Mouse (Mus musculus): ENCODE results near the gene Cldn3. TPM values are rescaled to one million over a fixed set of nuclear protein-coding genes. Genes with fewer than 3 reads are reported as not detected.
A peak's percentile ranks its signal among the peaks of the same experiment; 100 is the strongest.
"Not testable (repeated sequence)": the region's sequence is repeated elsewhere in the genome, so short reads cannot be mapped to it uniquely, and the experiment has no call there.

Gene Cldn3
- 137 and 139 TPM in 2 replicates for polyA plus RNA-seq (2014; fragmentation: Nextera tagmentation; extraction: Ambion mirVana)

DNA sequence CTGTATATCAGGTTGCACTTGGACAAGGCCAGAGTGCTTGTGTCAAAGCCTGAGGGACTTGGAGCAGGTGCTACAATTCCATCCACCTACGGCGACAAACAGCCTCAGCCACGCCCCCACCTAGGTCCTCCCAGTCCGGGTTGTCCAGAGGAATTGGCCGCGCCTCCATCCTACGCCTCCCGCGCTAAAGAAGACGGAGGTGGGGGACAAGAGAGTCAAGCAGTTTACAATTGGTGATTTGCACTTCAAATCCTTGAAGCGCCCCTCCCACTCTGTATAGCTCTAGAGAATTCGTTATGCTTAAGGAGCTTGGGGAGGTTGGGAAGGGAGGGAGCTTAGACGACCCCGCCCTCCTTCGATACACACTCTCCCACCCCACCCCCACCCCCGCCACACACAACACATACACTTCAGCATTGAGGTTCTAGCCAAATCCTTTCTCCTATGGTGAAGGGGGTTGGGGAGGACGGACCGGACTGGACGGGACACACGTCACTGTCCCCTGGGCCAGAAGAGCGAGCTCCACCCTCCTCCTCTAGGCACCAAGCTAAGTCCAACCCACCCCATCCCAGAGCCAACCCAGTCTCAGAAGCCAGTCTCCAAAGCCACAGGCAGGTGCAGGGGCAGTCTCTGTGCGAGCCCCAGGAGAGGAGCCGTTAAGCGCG, at the start of gene Cldn3:
TSS of gene Cldn3 (plus strand) at position 582 of the 665 bp plus-strand sequence.
- peak within 1 kb of the TSS; percentile 52 for H3K4me3 ChIP-seq (ENCODE audit: low read depth, low read length)
- H3K9ac ChIP-seq: peak within 1 kb of the TSS; percentile 76
- TF ChIP-seq CTCF (IDR thresholded peaks at IDR 0.05; ENCODE audit: low read depth): no peak
- H3K4me2 ChIP-seq: peak within 1 kb of the TSS; percentile 62
- peaks cover 39% of the 10 kb centered on the region for H3K27me3 ChIP-seq (ENCODE audit: insufficient read depth, low read length)
- H3K27ac ChIP-seq (ENCODE audit: low read depth): peak within 1 kb of the TSS; percentile 95
- no peaks in the 10 kb centered on the region for H3K4me1 ChIP-seq (ENCODE audit: insufficient read depth)
- peak; percentile 82 for DNase-seq
- peak; percentile 93 for ATAC-seq (ENCODE audit: insufficient read depth)
- WGBS: under 1% methylated on average over 25 of the region's 25 CpGs
- H3K36me3 ChIP-seq (ENCODE audit: insufficient read depth): no peaks in the 10 kb centered on the region
- no peaks in the 10 kb centered on the region for H3K9me3 ChIP-seq (ENCODE audit: low read depth, low read length)

DNA sequence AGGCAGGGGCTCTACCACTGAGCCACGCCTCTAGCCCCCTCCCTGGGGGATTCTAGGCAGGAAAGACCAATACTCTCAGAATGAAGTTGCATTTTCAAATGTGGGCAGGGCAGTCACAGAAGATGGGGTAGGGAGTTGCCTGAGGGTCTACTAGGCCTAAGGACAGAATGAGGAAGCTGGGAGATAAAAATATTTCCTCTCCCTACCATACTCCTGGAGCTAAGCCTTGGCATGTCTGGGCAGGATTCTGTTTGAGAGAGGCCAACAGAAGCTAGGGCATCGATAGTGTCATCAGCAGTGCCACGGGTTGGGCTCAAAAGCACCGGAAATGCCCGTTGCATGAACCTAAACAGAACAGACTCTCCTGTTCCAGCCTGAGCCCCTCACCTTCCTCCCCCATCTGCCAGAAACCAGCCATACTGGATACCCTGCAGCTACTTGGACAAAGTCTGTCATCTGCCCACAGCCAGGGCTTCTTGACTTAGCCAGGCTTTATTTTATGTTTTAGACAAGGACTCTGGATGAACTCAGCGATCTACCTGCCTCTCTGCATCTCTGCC, 49.3 kb upstream of the Cldn3 start:
- Histone ChIP-seq H3K9me3 (ENCODE audit: low read depth, low read length) (no peaks in the 10 kb centered on the region), H3K27ac (ENCODE audit: low read depth) (no peak overlapping the region), H3K27me3 (ENCODE audit: insufficient read depth, low read length) (no peaks in the 10 kb centered on the region), H3K4me3 (ENCODE audit: low read depth, low read length) (no peak overlapping the region), H3K4me2 (no peak overlapping the region), H3K9ac (no peak overlapping the region), H3K4me1 (ENCODE audit: insufficient read depth) (no peaks in the 10 kb centered on the region), H3K36me3 (ENCODE audit: insufficient read depth) (0 out of 2 replicates have a peak, but pooled peaks cover 3% of the 10 kb centered on the region)
- no peak for TF ChIP-seq CTCF (IDR thresholded peaks at IDR 0.05; ENCODE audit: low read depth)
- DNase-seq (no peak), ATAC-seq (ENCODE audit: insufficient read depth) (no peak)
- 81% methylated on average over 6 of the region's 6 CpGs for WGBS

DNA sequence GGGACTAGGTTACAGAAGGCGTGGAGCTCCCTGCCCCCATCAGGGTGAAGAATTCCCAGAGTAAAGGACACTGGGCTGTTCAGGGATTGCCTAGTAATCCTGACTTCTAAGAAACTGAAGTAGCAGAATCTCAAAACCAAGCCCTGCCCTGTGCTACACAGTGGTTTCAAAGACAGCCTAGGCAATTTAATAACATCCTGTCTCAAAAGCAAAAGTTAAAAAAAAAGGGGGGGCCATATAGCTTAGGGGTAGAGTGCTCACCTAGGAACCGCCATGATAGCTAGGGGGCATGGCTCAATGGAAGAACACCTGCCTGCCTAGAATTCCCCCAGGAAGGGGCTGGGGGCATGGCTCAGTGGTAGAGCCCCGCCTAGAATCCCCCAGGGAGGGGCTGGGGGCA, 46.9 kb upstream of the Cldn3 start:
- no peaks in the 10 kb centered on the region for H3K27me3 ChIP-seq (ENCODE audit: insufficient read depth, low read length)
- no peak for ATAC-seq (ENCODE audit: insufficient read depth)
- 61% methylated on average over 3 of the region's 3 CpGs for WGBS

DNA sequence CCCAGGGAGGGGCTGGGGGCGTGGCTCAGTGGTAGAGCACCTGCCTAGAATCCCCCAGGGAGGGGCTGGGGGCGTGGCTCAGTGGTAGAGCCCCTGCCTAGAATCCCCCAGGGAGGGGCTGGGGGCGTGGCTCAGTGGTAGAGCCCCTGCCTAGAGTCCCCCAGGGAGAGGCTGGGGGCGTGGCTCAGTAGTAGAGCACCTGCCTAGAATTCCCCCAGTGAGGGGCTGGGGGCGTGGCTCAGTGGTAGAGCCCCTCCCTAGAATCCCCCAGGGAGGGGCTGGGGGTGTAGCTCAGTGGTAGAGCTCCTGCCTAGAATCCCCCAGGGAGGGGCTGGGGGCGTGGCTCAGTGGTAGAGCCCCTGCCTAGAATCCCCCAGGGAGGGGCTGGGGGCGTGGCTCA, 46.5 kb upstream of the Cldn3 start:
- not testable (repeated sequence) for H3K9me3 ChIP-seq (ENCODE audit: low read depth, low read length); H3K36me3 ChIP-seq (ENCODE audit: insufficient read depth); H3K9ac ChIP-seq; DNase-seq; ATAC-seq (ENCODE audit: insufficient read depth); H3K27ac ChIP-seq (ENCODE audit: low read depth); H3K4me3 ChIP-seq (ENCODE audit: low read depth, low read length); H3K27me3 ChIP-seq (ENCODE audit: insufficient read depth, low read length); H3K4me1 ChIP-seq (ENCODE audit: insufficient read depth); H3K4me2 ChIP-seq
- WGBS: 91% methylated on average over 3 of the region's 7 CpGs

More for the DNA sequence above, 46.9 kb upstream of the Cldn3 start:
- H3K4me1 ChIP-seq (ENCODE audit: insufficient read depth): no peaks in the 10 kb centered on the region
- H3K9ac ChIP-seq: no peak overlapping the region
- H3K27ac ChIP-seq (ENCODE audit: low read depth): no peak overlapping the region
- TF ChIP-seq CTCF (IDR thresholded peaks at IDR 0.05; ENCODE audit: low read depth): no peak
- no peaks in the 10 kb centered on the region for H3K9me3 ChIP-seq (ENCODE audit: low read depth, low read length)
- H3K36me3 ChIP-seq (ENCODE audit: insufficient read depth): 0 out of 2 replicates have a peak, but pooled peaks cover 3% of the 10 kb centered on the region
- no peak overlapping the region for H3K4me3 ChIP-seq (ENCODE audit: low read depth, low read length)
- DNase-seq: no peak
- no peak overlapping the region for H3K4me2 ChIP-seq

DNA sequence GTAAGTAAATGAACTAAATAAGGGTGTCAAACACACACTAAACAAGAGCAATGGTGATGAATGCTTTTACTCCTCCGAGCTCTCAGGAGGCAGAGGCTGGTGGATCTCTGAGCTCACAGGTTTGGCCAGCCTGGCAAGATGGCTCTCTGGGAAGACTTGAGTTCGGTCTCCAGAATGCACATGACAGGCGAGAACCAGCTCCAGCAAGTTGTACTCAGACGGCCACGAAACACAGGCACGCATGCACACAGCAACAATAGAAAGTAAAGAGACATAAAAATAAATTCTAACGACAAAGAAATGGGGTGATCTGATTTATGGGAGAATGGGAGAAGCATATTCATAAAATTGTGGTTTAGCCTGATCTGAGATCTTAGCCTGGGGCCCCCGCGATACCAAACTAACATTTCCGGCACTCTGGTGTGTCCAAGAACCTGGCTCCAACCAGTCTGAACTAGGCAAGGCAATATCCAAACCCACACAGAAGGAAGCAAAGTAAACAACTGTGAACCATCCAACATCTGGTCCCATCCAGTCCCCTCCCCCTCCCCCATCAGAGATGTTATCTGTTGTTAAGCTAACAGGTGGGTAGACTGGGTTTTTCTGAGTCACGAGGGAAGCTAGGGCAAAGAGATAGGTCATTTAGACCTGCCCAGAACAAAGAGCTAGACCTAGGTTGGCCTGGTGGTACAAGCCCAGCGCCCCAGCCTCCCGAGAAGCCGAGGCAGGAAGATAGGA, 44.4 kb upstream of the Cldn3 start:
- ATAC-seq (ENCODE audit: insufficient read depth): no peak
- no peak overlapping the region for H3K9ac ChIP-seq
- WGBS: 63% methylated on average over 14 of the region's 14 CpGs
- H3K9me3 ChIP-seq (ENCODE audit: low read depth, low read length): no peaks in the 10 kb centered on the region
- no peaks in the 10 kb centered on the region for H3K4me1 ChIP-seq (ENCODE audit: insufficient read depth)
- H3K4me2 ChIP-seq: no peak overlapping the region
- H3K36me3 ChIP-seq (ENCODE audit: insufficient read depth): 0 out of 2 replicates have a peak, but pooled peaks cover 3% of the 10 kb centered on the region
- TF ChIP-seq CTCF (IDR thresholded peaks at IDR 0.05; ENCODE audit: low read depth): no peak
- no peak overlapping the region for H3K4me3 ChIP-seq (ENCODE audit: low read depth, low read length)
- no peak overlapping the region for H3K27ac ChIP-seq (ENCODE audit: low read depth)
- peaks cover 19% of the 10 kb centered on the region for H3K27me3 ChIP-seq (ENCODE audit: insufficient read depth, low read length)
- peak; percentile 19 for DNase-seq

DNA sequence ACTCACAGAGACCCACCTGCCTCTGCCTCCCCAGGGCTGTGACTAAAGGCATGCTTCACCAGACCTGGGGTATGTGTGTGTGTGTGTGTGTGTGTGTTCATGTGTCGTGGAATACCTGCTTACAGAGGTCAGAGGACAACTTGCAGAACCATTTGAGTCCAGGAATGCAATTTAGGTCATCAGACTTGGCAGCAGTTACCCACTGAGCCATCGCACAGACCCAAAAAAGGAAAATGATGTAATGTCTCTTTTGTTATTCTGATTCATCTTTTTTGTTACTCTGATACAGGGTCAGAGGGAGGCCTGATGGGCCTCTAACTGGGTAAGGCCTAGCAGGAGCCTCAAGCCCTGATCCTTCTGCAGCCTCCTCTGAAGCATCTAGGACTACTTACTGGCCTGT, 43.3 kb upstream of the Cldn3 start:
- H3K4me3 ChIP-seq (ENCODE audit: low read depth, low read length): no peak overlapping the region
- H3K9ac ChIP-seq: no peak overlapping the region
- no peaks in the 10 kb centered on the region for H3K9me3 ChIP-seq (ENCODE audit: low read depth, low read length)
- 71% methylated on average over 2 of the region's 2 CpGs for WGBS
- no peak overlapping the region for H3K4me2 ChIP-seq
- no peak overlapping the region for H3K27ac ChIP-seq (ENCODE audit: low read depth)
- peaks cover 25% of the 10 kb centered on the region for H3K27me3 ChIP-seq (ENCODE audit: insufficient read depth, low read length)
- H3K4me1 ChIP-seq (ENCODE audit: insufficient read depth): peaks cover 8% of the 10 kb centered on the region
- no peak for DNase-seq
- 0 out of 2 replicates have a peak, but pooled peaks cover 3% of the 10 kb centered on the region for H3K36me3 ChIP-seq (ENCODE audit: insufficient read depth)
- TF ChIP-seq CTCF (IDR thresholded peaks at IDR 0.05; ENCODE audit: low read depth): no peak
- no peak for ATAC-seq (ENCODE audit: insufficient read depth)

DNA sequence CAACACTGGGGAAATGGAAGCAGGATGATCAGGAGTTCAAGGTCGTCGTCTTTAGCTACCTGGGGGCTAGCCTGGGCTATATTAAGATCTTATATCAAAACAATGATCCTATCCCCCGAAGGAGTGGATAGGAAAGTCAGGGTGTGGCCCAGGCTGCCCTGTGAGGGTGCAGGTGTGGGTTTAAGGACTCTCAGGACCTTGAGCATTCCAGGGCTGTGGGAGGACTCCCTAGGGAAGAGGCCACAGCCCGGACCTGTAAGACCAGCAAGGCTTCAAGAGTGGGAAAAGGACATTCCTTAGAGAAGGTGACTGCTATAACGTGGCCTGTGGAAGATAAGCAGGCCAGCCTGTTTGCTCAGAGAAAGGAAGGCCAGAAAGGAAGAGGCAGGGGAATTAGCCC, 41.8 kb upstream of the Cldn3 start:
- WGBS: 65% methylated on average over 5 of the region's 5 CpGs
- H3K9ac ChIP-seq: no peak overlapping the region
- peak overlapping the region; percentile 55 for H3K4me2 ChIP-seq
- ATAC-seq (ENCODE audit: insufficient read depth) (no peak), DNase-seq (no peak)
- TF ChIP-seq CTCF (IDR thresholded peaks at IDR 0.05; ENCODE audit: low read depth): no peak
- H3K4me1 ChIP-seq (ENCODE audit: insufficient read depth): peaks cover 13% of the 10 kb centered on the region
- H3K36me3 ChIP-seq (ENCODE audit: insufficient read depth): 0 out of 2 replicates have a peak, but pooled peaks cover 3% of the 10 kb centered on the region
- peak overlapping the region; percentile 50; the same call in 1 of the 2 replicates for H3K27ac ChIP-seq (ENCODE audit: low read depth)
- H3K27me3 ChIP-seq (ENCODE audit: insufficient read depth, low read length): peaks cover 25% of the 10 kb centered on the region
- H3K9me3 ChIP-seq (ENCODE audit: low read depth, low read length): no peaks in the 10 kb centered on the region
- H3K4me3 ChIP-seq (ENCODE audit: low read depth, low read length): peak overlapping the region; percentile 48; the same call in 1 of the 2 replicates

Measured in lung, embryonic 14.5 days (tissue).